Mouse (Mus musculus): Measurements from ENCODE around the gene Pdap1. TPM values are rescaled to one million over a fixed set of nuclear protein-coding genes. Genes with fewer than 3 reads are reported as not detected.

Pdap1 gene
- polyA plus RNA-seq, 1 experiment from 2014 or later, result 81.4 TPM

- H3K27ac ChIP-seq (ENCODE audit: low read length), result no peak overlapping the region
- WGBS, result 83% methylated on average over 10 of the region's 10 CpGs
- no peak overlapping the region for H3K4me2 ChIP-seq (ENCODE audit: low read depth, low read length)
- H3K36me3 ChIP-seq (ENCODE audit: control insufficient read depth, insufficient read depth, low read length), result peaks cover 3% of the 10 kb centered on the region; the same call in 1 of the 2 replicates
- H3K4me1 ChIP-seq (ENCODE audit: control insufficient read depth, insufficient read depth, low read length), result peaks cover 6% of the 10 kb centered on the region
- no peak overlapping the region for H3K4me3 ChIP-seq (replicated peaks; ENCODE audit: low read length)
- H3K27me3 ChIP-seq (ENCODE audit: control insufficient read depth, insufficient read depth, low read length), result no peaks in the 10 kb centered on the region
- ATAC-seq (ENCODE audit: insufficient read depth, low FRiP score), result no peak
- no peak overlapping the region for H3K9ac ChIP-seq (ENCODE audit: low read length)
- no peaks in the 10 kb centered on the region for H3K9me3 ChIP-seq (replicated peaks; ENCODE audit: control insufficient read depth, low read length)
Measured at GRCm38 (mm10) chr5:145081866-145082613, 58.0 kb downstream of the Pdap1 start.

Other genes starting within 250 kb of the Pdap1 start
- 7.0 and 7.7 TPM in 2 replicates for gene Smurf1, start 174.4 kb downstream of the Pdap1 start, polyA plus RNA-seq (2015; fragmentation: Nextera tagmentation; extraction: Ambion mirVana)
- gene Gm4871, start 107.5 kb downstream of the Pdap1 start, polyA plus RNA-seq (2015; fragmentation: Nextera tagmentation; extraction: Ambion mirVana), result not detected in 2 replicates
- not detected in 2 replicates for gene 1700018F24Rik, start 97.2 kb downstream of the Pdap1 start, polyA plus RNA-seq (2015; fragmentation: Nextera tagmentation; extraction: Ambion mirVana)
- gene Arpc1a, start 56.4 kb downstream of the Pdap1 start, polyA plus RNA-seq (2015; fragmentation: Nextera tagmentation; extraction: Ambion mirVana), result 148 and 155 TPM in 2 replicates
- 0.08 and 0.27 TPM in 2 replicates for gene Kpna7, start 56.2 kb downstream of the Pdap1 start, polyA plus RNA-seq (2015; fragmentation: Nextera tagmentation; extraction: Ambion mirVana)
- 381 and 399 TPM in 2 replicates for gene Arpc1b, start 26.0 kb downstream of the Pdap1 start, polyA plus RNA-seq (2015; fragmentation: Nextera tagmentation; extraction: Ambion mirVana)
- 147 and 167 TPM in 2 replicates for gene Bud31, start 124 bp upstream of the Pdap1 start, polyA plus RNA-seq (2015; fragmentation: Nextera tagmentation; extraction: Ambion mirVana)
- 15.1 and 17.4 TPM in 2 replicates for gene Ptcd1, start 26.9 kb upstream of the Pdap1 start, polyA plus RNA-seq (2015; fragmentation: Nextera tagmentation; extraction: Ambion mirVana)
- gene Cpsf4, start 27.0 kb upstream of the Pdap1 start, polyA plus RNA-seq (2015; fragmentation: Nextera tagmentation; extraction: Ambion mirVana), result 35.2 and 36.3 TPM in 2 replicates
- 705 and 758 TPM in 2 replicates for gene Atp5j2, start 51.8 kb upstream of the Pdap1 start, polyA plus RNA-seq (2015; fragmentation: Nextera tagmentation; extraction: Ambion mirVana)
- 8.5 and 9.3 TPM in 2 replicates for gene Zkscan14, start 61.6 kb upstream of the Pdap1 start, polyA plus RNA-seq (2015; fragmentation: Nextera tagmentation; extraction: Ambion mirVana)
- 11.1 and 11.3 TPM in 2 replicates for gene Zkscan5, start 64.3 kb upstream of the Pdap1 start, polyA plus RNA-seq (2015; fragmentation: Nextera tagmentation; extraction: Ambion mirVana)
- 33.8 and 34.2 TPM in 2 replicates for gene Zfp655, start 91.5 kb upstream of the Pdap1 start, polyA plus RNA-seq (2015; fragmentation: Nextera tagmentation; extraction: Ambion mirVana)
- gene Zscan25, start 140.3 kb upstream of the Pdap1 start, polyA plus RNA-seq (2015; fragmentation: Nextera tagmentation; extraction: Ambion mirVana), result 0.21 and 0.36 TPM in 2 replicates
- gene Cyp3a57, start 205.0 kb upstream of the Pdap1 start, polyA plus RNA-seq (2015; fragmentation: Nextera tagmentation; extraction: Ambion mirVana), result not detected in 2 replicates